Mouse (Mus musculus) C2C12 (cell line): ENCODE results near the gene C1qtnf1.

Source experiments
- CEBPB ChIP-seq: IDR thresholded peaks from one replicate; pipeline ENCODE4 v1.6.1; 2011; ENCODE audit warnings: low read depth, mild to moderate bottlenecking, control low read depth, moderate library complexity
- CTCF ChIP-seq: IDR thresholded peaks from one replicate; pipeline ENCODE4 v1.5.1; 2011; ENCODE audit not compliant: control insufficient read depth, insufficient read depth, insufficient read length
- MAX ChIP-seq: IDR thresholded peaks from one replicate; pipeline ENCODE4 v1.6.1; 2011; ENCODE audit warnings: mild to moderate bottlenecking, control low read depth
- MYOD1 ChIP-seq: IDR thresholded peaks from one replicate; pipeline ENCODE4 v1.6.1; 2011; ENCODE audit warnings: low read depth; ENCODE audit not compliant: control insufficient read depth, insufficient read length
- USF1 ChIP-seq: IDR thresholded peaks from one replicate; pipeline ENCODE4 v1.6.1; 2011; ENCODE audit warnings: low read depth, mild to moderate bottlenecking, control low read depth, moderate library complexity

DNA sequence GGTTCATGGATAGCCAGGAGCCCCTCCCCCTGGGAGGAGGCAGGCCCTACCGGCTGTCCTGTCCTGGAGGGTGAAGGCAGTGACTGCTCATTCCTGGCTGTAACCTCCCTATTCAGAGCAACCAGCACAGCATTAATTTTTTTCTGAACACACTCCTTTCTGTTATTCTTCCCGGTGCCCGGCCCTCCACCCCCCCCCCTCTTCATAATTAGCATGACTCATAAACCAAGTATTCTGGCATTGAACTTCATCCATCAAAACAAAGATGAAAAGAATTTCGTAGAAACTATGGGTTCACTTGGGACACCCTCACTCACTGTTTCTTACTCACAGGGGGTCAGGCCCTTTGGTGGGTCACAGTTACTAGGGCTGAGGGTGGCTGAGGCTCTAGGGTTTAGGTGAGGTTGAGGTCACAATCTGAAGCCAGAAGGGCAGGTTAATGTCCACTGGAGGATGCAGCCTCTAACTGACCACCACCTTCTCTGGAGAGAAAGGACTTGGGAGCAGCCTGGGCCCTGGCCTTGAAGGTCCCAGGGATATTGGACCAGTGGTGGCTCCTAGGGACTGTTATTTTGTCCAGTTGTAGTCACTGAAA is 2.4 kb downstream of the C1qtnf1 start:
- no peak for TF ChIP-seq CTCF
- TF ChIP-seq MAX, result no peak
- no peak for TF ChIP-seq CEBPB
- no peak for TF ChIP-seq MYOD1
- no peak for TF ChIP-seq USF1
